Mouse (Mus musculus): ENCODE measurements around the gene Il18.

DNA sequence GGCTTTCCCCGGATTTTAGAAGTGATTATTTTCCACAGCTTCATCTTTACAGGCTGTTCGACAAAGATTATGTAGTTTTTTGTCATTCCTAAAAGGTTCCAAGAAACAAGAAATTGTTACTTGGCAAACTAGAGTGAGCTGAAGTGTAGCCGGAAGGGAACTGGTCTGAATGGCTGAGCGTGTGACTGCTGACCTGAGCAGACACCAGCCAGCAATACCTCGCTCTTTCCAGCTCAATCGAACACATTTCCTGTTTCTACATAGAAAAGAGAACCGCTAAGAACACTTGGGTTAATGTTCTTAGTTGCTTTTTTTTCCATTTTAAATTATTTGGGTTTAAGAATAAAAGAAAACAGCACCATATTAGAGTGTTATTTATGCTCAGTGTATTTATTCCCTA is 14.5 kb upstream of the Il18 start:
- TF ChIP-seq CTCF (IDR thresholded peaks at IDR 0.05; ENCODE audit: borderline replicate concordance, insufficient read depth, low read length) (no peak), POLR2A (IDR thresholded peaks at IDR 0.05; ENCODE audit: low read depth, low read length) (no peak)

Data from embryonic fibroblast, embryonic 13.5 days (primary cell).